Mouse (Mus musculus) right cerebral cortex, adult 18-20 months (tissue): ENCODE results near the gene Narfl.
"Not testable (repeated sequence)": the region's sequence is repeated elsewhere in the genome, so short reads cannot be mapped to it uniquely, and the experiment has no call there.

Experiments
- DNase-seq: peaks from one replicate; pipeline ENCODE4 v3.0.0; 2022; ENCODE audit warnings: mixed read lengths

The Narfl gene

GRCm38 (mm10) chr17:25773549-25774120 is at the start of gene Narfl:
Gene Narfl (plus strand): TSS chr17:25773776.
- DNase-seq = peak; percentile 97

GRCm38 (mm10) chr17:25723919-25724318 is 49.7 kb upstream of the Narfl start:
- no peak for DNase-seq

GRCm38 (mm10) chr17:25725264-25725663 is 48.3 kb upstream of the Narfl start:
- no peak for DNase-seq

GRCm38 (mm10) chr17:25727265-25728008 is 46.1 kb upstream of the Narfl start, which contains the start of the genes Chtf18 and Rpusd1:
Gene Chtf18 (minus strand): TSS chr17:25727419.
Gene Rpusd1 (plus strand): TSS chr17:25727670.
- peak; percentile 100 for DNase-seq

- DNase-seq = no peak
Observed at GRCm38 (mm10) chr17:25728009-25728270, 45.6 kb upstream of the Narfl start.

- DNase-seq = peak; percentile 80
Observed at GRCm38 (mm10) chr17:25732082-25732481, 41.5 kb upstream of the Narfl start.

GRCm38 (mm10) chr17:25735246-25735645 is 38.3 kb upstream of the Narfl start:
- DNase-seq = no peak

GRCm38 (mm10) chr17:25735745-25736144 is 37.8 kb upstream of the Narfl start, which contains the start of gene Mslnl:
Gene Mslnl (plus strand): TSS chr17:25736042.
- DNase-seq = no peak

GRCm38 (mm10) chr17:25738861-25739260 is 34.7 kb upstream of the Narfl start:
- DNase-seq = no peak

- not testable (repeated sequence) for DNase-seq
Observed at GRCm38 (mm10) chr17:25741471-25741870, 32.1 kb upstream of the Narfl start.

- no peak for DNase-seq
Observed at GRCm38 (mm10) chr17:25743831-25744230, 29.7 kb upstream of the Narfl start.

- no peak for DNase-seq
Observed at GRCm38 (mm10) chr17:25744311-25744710, 29.3 kb upstream of the Narfl start.

GRCm38 (mm10) chr17:25748238-25748637 is 25.3 kb upstream of the Narfl start:
- no peak for DNase-seq

- no peak for DNase-seq
Observed at GRCm38 (mm10) chr17:25749314-25749713, 24.3 kb upstream of the Narfl start.

GRCm38 (mm10) chr17:25751446-25751845 is 22.1 kb upstream of the Narfl start:
- no peak for DNase-seq

GRCm38 (mm10) chr17:25754241-25754640 is 19.3 kb upstream of the Narfl start, which contains the start of gene Msln:
Gene Msln (minus strand): TSS chr17:25754378.
- DNase-seq = no peak

- no peak for DNase-seq
Observed at GRCm38 (mm10) chr17:25755086-25755485, 18.5 kb upstream of the Narfl start.

- DNase-seq = no peak
Observed at GRCm38 (mm10) chr17:25755627-25756377, 17.8 kb upstream of the Narfl start.

GRCm38 (mm10) chr17:25756378-25757242 is 17.0 kb upstream of the Narfl start:
- no peak for DNase-seq

GRCm38 (mm10) chr17:25757691-25758090 is 15.9 kb upstream of the Narfl start:
- no peak for DNase-seq

- DNase-seq = peak; percentile 61
Observed at GRCm38 (mm10) chr17:25760148-25760547, 13.4 kb upstream of the Narfl start.

GRCm38 (mm10) chr17:25761561-25761970 is 12.0 kb upstream of the Narfl start:
- peak; percentile 59 for DNase-seq

GRCm38 (mm10) chr17:25762591-25762990 is 11.0 kb upstream of the Narfl start:
- DNase-seq = no peak
